Mouse (Mus musculus): ENCODE measurements at regions not wholly inside any gene's neighbourhood (a gene's known extent, or its start where the extent isn't known, plus 50 kb on each side); places are given as distances from the start of the nearest gene placed in this dataset.

GRCm38 (mm10) chr3:148336640-148337039, 653.7 kb downstream of the Adgrl2 start:
- Histone ChIP-seq H3K27me3 (ENCODE audit: control insufficient read depth, insufficient read depth, low read length) (no peaks in the 10 kb centered on the region), H3K4me3 (ENCODE audit: control insufficient read depth, low read depth, low read length) (no peak overlapping the region), H3K4me1 (ENCODE audit: control insufficient read depth, insufficient read depth, low read length) (peaks cover 5% of the 10 kb centered on the region), H3K27ac (ENCODE audit: control insufficient read depth, insufficient read depth, low read depth, low read length) (no peak overlapping the region), H3K36me3 (ENCODE audit: control insufficient read depth, insufficient read depth, low read length) (no peaks in the 10 kb centered on the region)
- TF ChIP-seq POLR2A (IDR thresholded peaks at IDR 0.05; ENCODE audit: control insufficient read depth, low read depth, low read length) (no peak), CTCF (IDR thresholded peaks at IDR 0.05; ENCODE audit: control insufficient read depth, insufficient read depth, insufficient replicate concordance, low read depth, low read length) (no peak)

GRCm38 (mm10) chr3:148336091-148336511, 654.3 kb downstream of the Adgrl2 start:
- Histone ChIP-seq H3K27me3 (ENCODE audit: control insufficient read depth, insufficient read depth, low read length) (no peaks in the 10 kb centered on the region), H3K4me3 (ENCODE audit: control insufficient read depth, low read depth, low read length) (no peak overlapping the region), H3K4me1 (ENCODE audit: control insufficient read depth, insufficient read depth, low read length) (peaks cover 5% of the 10 kb centered on the region), H3K36me3 (ENCODE audit: control insufficient read depth, insufficient read depth, low read length) (no peaks in the 10 kb centered on the region), H3K27ac (ENCODE audit: control insufficient read depth, insufficient read depth, low read depth, low read length) (no peak overlapping the region)
- TF ChIP-seq POLR2A (IDR thresholded peaks at IDR 0.05; ENCODE audit: control insufficient read depth, low read depth, low read length) (no peak), CTCF (IDR thresholded peaks at IDR 0.05; ENCODE audit: control insufficient read depth, insufficient read depth, insufficient replicate concordance, low read depth, low read length) (no peak)

DNA sequence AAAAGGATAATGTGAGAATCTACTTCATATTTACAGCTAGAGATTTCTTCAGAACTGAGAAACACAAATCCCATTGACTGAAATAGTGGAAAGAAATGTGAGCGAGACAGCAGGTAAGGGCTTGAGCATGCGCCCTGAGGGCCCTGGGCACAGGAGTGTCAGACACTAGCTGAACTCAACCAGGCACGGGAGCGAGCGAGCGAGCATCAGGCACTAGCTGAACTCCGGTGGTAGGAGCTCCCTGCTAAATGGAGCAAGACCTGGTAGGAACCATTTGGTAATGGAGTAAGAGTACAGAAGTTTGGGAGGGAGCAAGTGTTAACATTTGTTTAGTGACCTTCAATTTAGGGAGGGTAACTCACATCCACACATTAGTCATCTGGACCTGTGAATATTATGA, 654.7 kb downstream of the Adgrl2 start:
- Histone ChIP-seq H3K27me3 (ENCODE audit: control insufficient read depth, insufficient read depth, low read length) (no peaks in the 10 kb centered on the region), H3K4me1 (ENCODE audit: control insufficient read depth, insufficient read depth, low read length) (peaks cover 5% of the 10 kb centered on the region), H3K4me3 (ENCODE audit: control insufficient read depth, low read depth, low read length) (no peak overlapping the region), H3K27ac (ENCODE audit: control insufficient read depth, insufficient read depth, low read depth, low read length) (no peak overlapping the region), H3K36me3 (ENCODE audit: control insufficient read depth, insufficient read depth, low read length) (no peaks in the 10 kb centered on the region)
- TF ChIP-seq CTCF (IDR thresholded peaks at IDR 0.05; ENCODE audit: control insufficient read depth, insufficient read depth, insufficient replicate concordance, low read depth, low read length), result no peak
- TF ChIP-seq POLR2A (IDR thresholded peaks at IDR 0.05; ENCODE audit: control insufficient read depth, low read depth, low read length), result no peak

DNA sequence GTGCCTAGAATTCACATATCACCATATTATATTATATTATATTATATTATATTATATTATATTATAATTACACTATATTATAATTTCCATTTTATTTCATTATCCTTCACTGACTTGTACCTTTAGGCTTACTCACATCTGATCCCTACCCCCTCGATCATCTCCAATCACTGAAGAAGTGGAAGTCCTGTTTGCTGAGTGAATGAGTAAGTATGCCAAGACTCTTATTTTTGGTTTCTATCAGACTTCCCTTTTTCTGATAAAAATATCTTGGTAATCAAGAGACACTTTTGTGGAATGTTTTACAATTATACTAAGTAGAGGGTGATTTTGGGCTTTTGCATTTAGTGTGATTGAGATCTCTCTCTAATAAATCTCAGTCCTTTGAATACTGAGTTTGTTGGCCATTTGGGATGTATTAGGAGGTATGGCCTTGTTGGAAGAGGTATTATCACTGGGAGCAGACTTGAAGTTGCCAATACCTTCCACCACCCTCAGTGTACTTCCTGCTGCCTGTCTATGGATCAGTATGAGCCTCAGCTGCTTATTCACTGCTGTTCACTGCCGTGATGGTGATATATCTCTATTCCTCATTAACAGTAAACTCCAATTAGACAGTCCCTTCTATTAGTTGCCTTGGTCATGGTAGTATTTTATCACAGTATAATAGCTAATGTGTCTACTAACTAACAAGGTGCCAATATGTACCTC, 665.3 kb downstream of the Adgrl2 start:
- TF ChIP-seq POLR2A (IDR thresholded peaks at IDR 0.05; ENCODE audit: control insufficient read depth, low read depth, low read length), result no peak
- no peak for TF ChIP-seq CTCF (IDR thresholded peaks at IDR 0.05; ENCODE audit: control insufficient read depth, insufficient read depth, insufficient replicate concordance, low read depth, low read length)
- H3K27ac ChIP-seq (ENCODE audit: control insufficient read depth, insufficient read depth, low read depth, low read length), result no peak overlapping the region
- H3K4me3 ChIP-seq (ENCODE audit: control insufficient read depth, low read depth, low read length), result no peak overlapping the region
- no peaks in the 10 kb centered on the region for H3K36me3 ChIP-seq (ENCODE audit: control insufficient read depth, insufficient read depth, low read length)
- no peaks in the 10 kb centered on the region for H3K4me1 ChIP-seq (ENCODE audit: control insufficient read depth, insufficient read depth, low read length)
- H3K27me3 ChIP-seq (ENCODE audit: control insufficient read depth, insufficient read depth, low read length), result no peaks in the 10 kb centered on the region

DNA sequence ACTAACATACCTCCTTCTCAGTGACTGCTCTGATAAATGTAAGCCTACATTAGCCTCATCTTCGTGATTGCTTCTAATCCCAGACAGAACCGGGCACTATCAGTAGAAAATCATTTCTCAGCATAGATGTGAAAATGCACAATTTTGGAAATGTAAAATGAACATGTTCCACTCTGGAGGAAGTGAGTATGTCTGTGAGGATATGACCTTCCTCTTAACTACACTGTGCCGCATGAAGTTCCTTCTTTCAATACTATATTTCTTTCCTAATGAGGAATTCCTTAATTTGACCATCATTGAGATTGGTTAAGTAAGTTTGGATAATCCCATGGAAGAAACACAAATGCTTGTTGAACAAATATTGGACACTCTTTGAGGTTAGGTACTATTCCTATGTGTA, 668.5 kb downstream of the Adgrl2 start:
- Histone ChIP-seq H3K27ac (ENCODE audit: control insufficient read depth, insufficient read depth, low read depth, low read length) (no peak overlapping the region), H3K4me3 (ENCODE audit: control insufficient read depth, low read depth, low read length) (no peak overlapping the region), H3K36me3 (ENCODE audit: control insufficient read depth, insufficient read depth, low read length) (no peaks in the 10 kb centered on the region), H3K4me1 (ENCODE audit: control insufficient read depth, insufficient read depth, low read length) (no peaks in the 10 kb centered on the region), H3K27me3 (ENCODE audit: control insufficient read depth, insufficient read depth, low read length) (no peaks in the 10 kb centered on the region)
- no peak for TF ChIP-seq CTCF (IDR thresholded peaks at IDR 0.05; ENCODE audit: control insufficient read depth, insufficient read depth, insufficient replicate concordance, low read depth, low read length)
- TF ChIP-seq POLR2A (IDR thresholded peaks at IDR 0.05; ENCODE audit: control insufficient read depth, low read depth, low read length), result no peak

DNA sequence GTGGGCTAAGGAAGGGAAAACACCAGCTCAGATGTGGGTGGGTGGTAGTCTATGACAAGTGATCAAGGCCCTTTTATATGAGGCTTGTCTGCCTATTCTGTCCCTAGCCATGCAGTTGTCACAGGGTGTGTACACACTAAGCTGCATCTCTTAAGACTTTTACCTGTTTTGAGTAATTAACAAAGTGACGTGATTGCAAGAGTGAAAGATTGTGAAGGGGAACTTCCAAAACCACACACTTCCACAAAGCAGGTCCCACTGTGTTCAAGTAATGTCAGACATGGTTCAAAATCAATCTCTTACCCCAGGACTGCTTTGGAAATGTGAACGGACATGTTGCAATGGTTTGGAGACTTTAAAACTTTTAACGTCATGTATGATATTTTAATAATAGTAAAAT, 674.2 kb downstream of the Adgrl2 start:
- H3K4me3 ChIP-seq (ENCODE audit: control insufficient read depth, low read depth, low read length), result no peak overlapping the region; the same call in 1 of the 2 replicates
- no peaks in the 10 kb centered on the region for H3K27me3 ChIP-seq (ENCODE audit: control insufficient read depth, insufficient read depth, low read length)
- H3K36me3 ChIP-seq (ENCODE audit: control insufficient read depth, insufficient read depth, low read length), result no peaks in the 10 kb centered on the region
- no peaks in the 10 kb centered on the region for H3K4me1 ChIP-seq (ENCODE audit: control insufficient read depth, insufficient read depth, low read length)
- H3K27ac ChIP-seq (ENCODE audit: control insufficient read depth, insufficient read depth, low read depth, low read length), result no peak overlapping the region
- TF ChIP-seq CTCF (IDR thresholded peaks at IDR 0.05; ENCODE audit: control insufficient read depth, insufficient read depth, insufficient replicate concordance, low read depth, low read length), result no peak
- TF ChIP-seq POLR2A (IDR thresholded peaks at IDR 0.05; ENCODE audit: control insufficient read depth, low read depth, low read length), result no peak

GRCm38 (mm10) chr3:148315286-148315685, 675.1 kb downstream of the Adgrl2 start:
- Histone ChIP-seq H3K36me3 (ENCODE audit: control insufficient read depth, insufficient read depth, low read length) (no peaks in the 10 kb centered on the region), H3K4me1 (ENCODE audit: control insufficient read depth, insufficient read depth, low read length) (no peaks in the 10 kb centered on the region), H3K27ac (ENCODE audit: control insufficient read depth, insufficient read depth, low read depth, low read length) (no peak overlapping the region), H3K27me3 (ENCODE audit: control insufficient read depth, insufficient read depth, low read length) (no peaks in the 10 kb centered on the region), H3K4me3 (ENCODE audit: control insufficient read depth, low read depth, low read length) (no peak overlapping the region)
- TF ChIP-seq POLR2A (IDR thresholded peaks at IDR 0.05; ENCODE audit: control insufficient read depth, low read depth, low read length) (no peak), CTCF (IDR thresholded peaks at IDR 0.05; ENCODE audit: control insufficient read depth, insufficient read depth, insufficient replicate concordance, low read depth, low read length) (no peak)

Data from testis, adult 2 months (tissue).